Mouse (Mus musculus) kidney, embryonic 16.5 days (tissue): ENCODE data around the gene Mctp1. TPM values are rescaled to one million over a fixed set of nuclear protein-coding genes. Genes with fewer than 3 reads are reported as not detected.

Experiments
- ATAC-seq: fragments of 200-750 bp; cut with Nextera tagmentation; 2 replicates; pipeline ENCODE4 v1.8.0; 2017; ENCODE audit warnings: moderate TSS enrichment; ENCODE audit not compliant: low FRiP score, low TSS enrichment
- H3K27ac ChIP-seq: fragments of 300-500 bp; sonication (generic); 2 replicates; pipeline ENCODE4 v1.5.1; 2014; ENCODE audit warnings: low read length
- H3K27me3 ChIP-seq: fragments of 300-500 bp; sonication (generic); 2 replicates; pipeline ENCODE4 v1.6.1; 2014; ENCODE audit warnings: low read length, control low read depth, mixed read lengths; ENCODE audit not compliant: insufficient read depth
- H3K36me3 ChIP-seq: fragments of 300-500 bp; sonication (generic); 2 replicates; pipeline ENCODE4 v1.6.1; 2014; ENCODE audit warnings: low read length, control low read depth, mixed read lengths; ENCODE audit not compliant: insufficient read depth
- H3K4me1 ChIP-seq: fragments of 300-500 bp; sonication (generic); 2 replicates; pipeline ENCODE4 v1.6.1; 2014; ENCODE audit warnings: low read length, control low read depth, mixed read lengths; ENCODE audit not compliant: insufficient read depth
- H3K4me2 ChIP-seq: fragments of 300-500 bp; sonication (generic); replicated peaks from 2 replicates; pipeline ENCODE4 v1.6.1; 2014; ENCODE audit warnings: low read depth, low read length
- H3K4me3 ChIP-seq: fragments of 300-500 bp; sonication (generic); 2 replicates; pipeline ENCODE4 v1.5.1; 2014; ENCODE audit warnings: mild to moderate bottlenecking, low read length
- H3K9ac ChIP-seq: fragments of 300-500 bp; sonication (generic); replicated peaks from 2 replicates; pipeline ENCODE4 v1.6.1; 2014; ENCODE audit warnings: low read length
- H3K9me3 ChIP-seq: fragments of 300-500 bp; sonication (generic); 2 replicates; pipeline ENCODE4 v1.6.1; 2016; ENCODE audit warnings: low read length, control low read depth
- WGBS: fragments of 180-500 bp; shearing (Covaris S2); extraction: QIAGEN DNeasy Blood & Tissue Kit; methylation state at CpG from one replicate; pipeline ENCODE4 v1.1.7; 2014; 5-methylcytosine and 5-hydroxymethylcytosine counted together
- polyA plus RNA-seq: library from polyadenylated mRNA; unstranded; fragments of >200 nt; fragmentation: Nextera tagmentation; extraction: Ambion mirVana; gene quantifications from 2 replicates; pipeline ENCODE4 v1.2.1, GENCODE M21; 2015

The Mctp1 gene
- polyA plus RNA-seq, 1 experiment from 2014 or later: 0.27 TPM

GRCm38 (mm10) chr13:76530867-76531504 is 146.7 kb downstream of the Mctp1 start:
- 81% methylated on average over 3 of the region's 3 CpGs for WGBS
- H3K27ac ChIP-seq: no peak overlapping the region
- no peak overlapping the region for H3K9ac ChIP-seq
- H3K36me3 ChIP-seq: no peaks in the 10 kb centered on the region
- no peak for ATAC-seq
- H3K4me2 ChIP-seq: no peak overlapping the region
- no peaks in the 10 kb centered on the region for H3K27me3 ChIP-seq
- H3K4me1 ChIP-seq: no peaks in the 10 kb centered on the region
- H3K4me3 ChIP-seq: no peak overlapping the region
- no peaks in the 10 kb centered on the region for H3K9me3 ChIP-seq

- H3K27ac ChIP-seq: no peak overlapping the region
- WGBS: 72% methylated on average over 2 of the region's 2 CpGs
- no peaks in the 10 kb centered on the region for H3K36me3 ChIP-seq
- no peak overlapping the region for H3K4me3 ChIP-seq
- H3K4me2 ChIP-seq: no peak overlapping the region
- no peaks in the 10 kb centered on the region for H3K9me3 ChIP-seq
- no peak for ATAC-seq
- H3K4me1 ChIP-seq: no peaks in the 10 kb centered on the region
- H3K27me3 ChIP-seq: no peaks in the 10 kb centered on the region
- no peak overlapping the region for H3K9ac ChIP-seq
Measured at GRCm38 (mm10) chr13:76547854-76548253, 163.5 kb downstream of the Mctp1 start.

- Histone ChIP-seq H3K9ac (no peak overlapping the region), H3K27ac (no peak overlapping the region), H3K4me2 (no peak overlapping the region), H3K4me3 (no peak overlapping the region), H3K36me3 (no peaks in the 10 kb centered on the region), H3K27me3 (no peaks in the 10 kb centered on the region), H3K4me1 (no peaks in the 10 kb centered on the region), H3K9me3 (no peaks in the 10 kb centered on the region)
- ATAC-seq: no peak
- 79% methylated on average over 8 of the region's 8 CpGs for WGBS
Measured at GRCm38 (mm10) chr13:76560918-76561317, 176.6 kb downstream of the Mctp1 start.

- 78% methylated on average over 3 of the region's 3 CpGs for WGBS
- no peaks in the 10 kb centered on the region for H3K36me3 ChIP-seq
- H3K4me2 ChIP-seq: no peak overlapping the region
- H3K27ac ChIP-seq: no peak overlapping the region
- no peaks in the 10 kb centered on the region for H3K27me3 ChIP-seq
- H3K4me1 ChIP-seq: no peaks in the 10 kb centered on the region
- H3K9me3 ChIP-seq: no peaks in the 10 kb centered on the region
- H3K4me3 ChIP-seq: no peak overlapping the region
- ATAC-seq: no peak
- no peak overlapping the region for H3K9ac ChIP-seq
Measured at GRCm38 (mm10) chr13:76561594-76561993, 177.3 kb downstream of the Mctp1 start.

GRCm38 (mm10) chr13:76564061-76564460 is 179.7 kb downstream of the Mctp1 start:
- Histone ChIP-seq H3K36me3 (no peaks in the 10 kb centered on the region), H3K4me1 (no peaks in the 10 kb centered on the region), H3K9ac (no peak overlapping the region), H3K9me3 (no peaks in the 10 kb centered on the region), H3K27ac (no peak overlapping the region), H3K4me3 (no peak overlapping the region), H3K4me2 (no peak overlapping the region), H3K27me3 (no peaks in the 10 kb centered on the region)
- ATAC-seq: no peak

GRCm38 (mm10) chr13:76566024-76566423 is 181.7 kb downstream of the Mctp1 start:
- WGBS: 87% methylated on average over 3 of the region's 3 CpGs
- H3K4me1 ChIP-seq: no peaks in the 10 kb centered on the region
- no peaks in the 10 kb centered on the region for H3K36me3 ChIP-seq

GRCm38 (mm10) chr13:76567448-76567847 is 183.1 kb downstream of the Mctp1 start:
- Histone ChIP-seq H3K36me3 (no peaks in the 10 kb centered on the region), H3K4me2 (no peak overlapping the region), H3K27ac (no peak overlapping the region), H3K4me3 (no peak overlapping the region), H3K4me1 (no peaks in the 10 kb centered on the region), H3K27me3 (no peaks in the 10 kb centered on the region), H3K9ac (no peak overlapping the region), H3K9me3 (no peaks in the 10 kb centered on the region)
- WGBS: 82% methylated on average over 4 of the region's 4 CpGs
- no peak for ATAC-seq

More at GRCm38 (mm10) chr13:76566024-76566423, 181.7 kb downstream of the Mctp1 start:
- H3K27ac ChIP-seq: no peak overlapping the region
- H3K4me3 ChIP-seq: no peak overlapping the region
- ATAC-seq: no peak
- H3K27me3 ChIP-seq: no peaks in the 10 kb centered on the region
- H3K9me3 ChIP-seq: no peaks in the 10 kb centered on the region
- no peak overlapping the region for H3K4me2 ChIP-seq
- no peak overlapping the region for H3K9ac ChIP-seq

- H3K27ac ChIP-seq: no peak overlapping the region
- H3K4me1 ChIP-seq: no peaks in the 10 kb centered on the region
- no peaks in the 10 kb centered on the region for H3K36me3 ChIP-seq
- no peaks in the 10 kb centered on the region for H3K9me3 ChIP-seq
- H3K9ac ChIP-seq: no peak overlapping the region
- no peak for ATAC-seq
- 74% methylated on average over 2 of the region's 2 CpGs for whole genome bisulfite sequencing
- no peak overlapping the region for H3K4me3 ChIP-seq
- no peak overlapping the region for H3K4me2 ChIP-seq
- H3K27me3 ChIP-seq: no peaks in the 10 kb centered on the region
Measured at GRCm38 (mm10) chr13:76568569-76569211, 184.4 kb downstream of the Mctp1 start.

- Histone ChIP-seq H3K4me1 (no peaks in the 10 kb centered on the region), H3K9me3 (no peaks in the 10 kb centered on the region), H3K27ac (no peak overlapping the region), H3K4me3 (no peak overlapping the region), H3K36me3 (no peaks in the 10 kb centered on the region), H3K9ac (no peak overlapping the region), H3K4me2 (no peak overlapping the region), H3K27me3 (no peaks in the 10 kb centered on the region)
- ATAC-seq: no peak
- 43% methylated on average over 5 of the region's 5 CpGs for WGBS
Measured at GRCm38 (mm10) chr13:76579414-76579813, 195.1 kb downstream of the Mctp1 start.

- Histone ChIP-seq H3K4me1 (no peaks in the 10 kb centered on the region), H3K9me3 (no peaks in the 10 kb centered on the region), H3K36me3 (no peaks in the 10 kb centered on the region), H3K9ac (no peak overlapping the region), H3K4me3 (no peak overlapping the region), H3K27me3 (no peaks in the 10 kb centered on the region), H3K4me2 (no peak overlapping the region), H3K27ac (no peak overlapping the region)
- 70% methylated on average over 3 of the region's 3 CpGs for WGBS
- no peak for ATAC-seq
Measured at GRCm38 (mm10) chr13:76585447-76585846, 201.1 kb downstream of the Mctp1 start.
